Mouse (Mus musculus): ENCODE results near the gene Eva1c. TPM values are rescaled to one million over a fixed set of nuclear protein-coding genes. Genes with fewer than 3 reads are reported as not detected.

Gene Eva1c
- polyA plus RNA-seq, 1 experiment from 2014 or later = 1.2 TPM

GRCm38 (mm10) chr16:90831676-90832075 lies 5.2 kb downstream of the Eva1c start:
- Histone ChIP-seq H3K9me3 (ENCODE audit: low read depth, low read length) (no peaks in the 10 kb centered on the region), H3K4me3 (ENCODE audit: low read depth, low read length) (peak overlapping the region; percentile 52), H3K4me1 (ENCODE audit: insufficient read depth) (peaks cover 5% of the 10 kb centered on the region; the same call in 1 of the 2 replicates), H3K9ac (no peak overlapping the region), H3K4me2 (peak overlapping the region; percentile 99), H3K36me3 (ENCODE audit: insufficient read depth) (no peaks in the 10 kb centered on the region), H3K27ac (ENCODE audit: low read depth) (no peak overlapping the region), H3K27me3 (ENCODE audit: insufficient read depth, low read length) (peaks cover 29% of the 10 kb centered on the region)
- DNase-seq (no peak), ATAC-seq (ENCODE audit: insufficient read depth) (no peak)
- TF ChIP-seq CTCF (IDR thresholded peaks at IDR 0.05; ENCODE audit: low read depth) = no peak
- 21% methylated on average over 15 of the region's 15 CpGs for WGBS

GRCm38 (mm10) chr16:90832495-90832894 lies 6.0 kb downstream of the Eva1c start:
- WGBS = 28% methylated on average over 6 of the region's 6 CpGs
- H3K27me3 ChIP-seq (ENCODE audit: insufficient read depth, low read length) = peaks cover 29% of the 10 kb centered on the region
- H3K36me3 ChIP-seq (ENCODE audit: insufficient read depth) = no peaks in the 10 kb centered on the region
- TF ChIP-seq CTCF (IDR thresholded peaks at IDR 0.05; ENCODE audit: low read depth) = no peak
- H3K4me3 ChIP-seq (ENCODE audit: low read depth, low read length) = no peak overlapping the region
- no peak overlapping the region for H3K9ac ChIP-seq
- H3K4me2 ChIP-seq = peak overlapping the region; percentile 23
- ATAC-seq (ENCODE audit: insufficient read depth) = no peak
- peak; percentile 32 for DNase-seq
- H3K4me1 ChIP-seq (ENCODE audit: insufficient read depth) = peaks cover 5% of the 10 kb centered on the region; the same call in 1 of the 2 replicates
- no peaks in the 10 kb centered on the region for H3K9me3 ChIP-seq (ENCODE audit: low read depth, low read length)
- no peak overlapping the region for H3K27ac ChIP-seq (ENCODE audit: low read depth)

GRCm38 (mm10) chr16:90833041-90833791 lies 6.7 kb downstream of the Eva1c start:
- Histone ChIP-seq H3K36me3 (ENCODE audit: insufficient read depth) (no peaks in the 10 kb centered on the region), H3K9ac (no peak overlapping the region), H3K9me3 (ENCODE audit: low read depth, low read length) (no peaks in the 10 kb centered on the region), H3K4me3 (ENCODE audit: low read depth, low read length) (no peak overlapping the region), H3K27ac (ENCODE audit: low read depth) (no peak overlapping the region), H3K4me2 (0 out of 2 replicates have a peak overlapping the region, but pooled peaks have one; percentile 12), H3K4me1 (ENCODE audit: insufficient read depth) (peaks cover 5% of the 10 kb centered on the region; the same call in 1 of the 2 replicates), H3K27me3 (ENCODE audit: insufficient read depth, low read length) (peaks cover 29% of the 10 kb centered on the region)
- no peak for DNase-seq
- no peak for ATAC-seq (ENCODE audit: insufficient read depth)
- 36% methylated on average over 9 of the region's 9 CpGs for WGBS
- peak; percentile 25; the same call in 1 of the 2 replicates for TF ChIP-seq CTCF (IDR thresholded peaks at IDR 0.05; ENCODE audit: low read depth)

GRCm38 (mm10) chr16:90837431-90837830 lies 10.9 kb downstream of the Eva1c start:
- ATAC-seq (ENCODE audit: insufficient read depth) (no peak), DNase-seq (no peak)
- H3K9me3 ChIP-seq (ENCODE audit: low read depth, low read length) = no peaks in the 10 kb centered on the region
- no peak for TF ChIP-seq CTCF (IDR thresholded peaks at IDR 0.05; ENCODE audit: low read depth)
- no peaks in the 10 kb centered on the region; the same call in 1 of the 2 replicates for H3K4me1 ChIP-seq (ENCODE audit: insufficient read depth)
- H3K9ac ChIP-seq = no peak overlapping the region
- no peak overlapping the region for H3K4me3 ChIP-seq (ENCODE audit: low read depth, low read length)
- WGBS = 41% methylated on average over 8 of the region's 8 CpGs
- H3K27ac ChIP-seq (ENCODE audit: low read depth) = no peak overlapping the region
- no peak overlapping the region for H3K4me2 ChIP-seq
- H3K36me3 ChIP-seq (ENCODE audit: insufficient read depth) = no peaks in the 10 kb centered on the region
- peaks cover under 1% of the 10 kb centered on the region; the same call in 1 of the 2 replicates for H3K27me3 ChIP-seq (ENCODE audit: insufficient read depth, low read length)

GRCm38 (mm10) chr16:90842164-90842563 lies 15.6 kb downstream of the Eva1c start:
- H3K4me1 ChIP-seq (ENCODE audit: insufficient read depth) = no peaks in the 10 kb centered on the region; the same call in 1 of the 2 replicates
- no peaks in the 10 kb centered on the region for H3K27me3 ChIP-seq (ENCODE audit: insufficient read depth, low read length)
- 47% methylated on average over 9 of the region's 9 CpGs for whole genome bisulfite sequencing
- no peak overlapping the region for H3K4me2 ChIP-seq
- ATAC-seq (ENCODE audit: insufficient read depth) (no peak), DNase-seq (no peak)
- H3K27ac ChIP-seq (ENCODE audit: low read depth) = no peak overlapping the region
- no peaks in the 10 kb centered on the region for H3K36me3 ChIP-seq (ENCODE audit: insufficient read depth)
- no peaks in the 10 kb centered on the region for H3K9me3 ChIP-seq (ENCODE audit: low read depth, low read length)
- H3K9ac ChIP-seq = no peak overlapping the region
- no peak overlapping the region for H3K4me3 ChIP-seq (ENCODE audit: low read depth, low read length)
- no peak for TF ChIP-seq CTCF (IDR thresholded peaks at IDR 0.05; ENCODE audit: low read depth)

GRCm38 (mm10) chr16:90845038-90845437 lies 18.5 kb downstream of the Eva1c start:
- ATAC-seq (ENCODE audit: insufficient read depth) = peak; percentile 80

GRCm38 (mm10) chr16:90845591-90845990 lies 19.1 kb downstream of the Eva1c start:
- Histone ChIP-seq H3K9ac (no peak overlapping the region), H3K27ac (ENCODE audit: low read depth) (no peak overlapping the region), H3K27me3 (ENCODE audit: insufficient read depth, low read length) (no peaks in the 10 kb centered on the region), H3K9me3 (ENCODE audit: low read depth, low read length) (no peaks in the 10 kb centered on the region), H3K4me1 (ENCODE audit: insufficient read depth) (no peaks in the 10 kb centered on the region; the same call in 1 of the 2 replicates), H3K4me3 (ENCODE audit: low read depth, low read length) (no peak overlapping the region), H3K4me2 (no peak overlapping the region), H3K36me3 (ENCODE audit: insufficient read depth) (no peaks in the 10 kb centered on the region)
- 74% methylated on average over 13 of the region's 13 CpGs for WGBS
- DNase-seq = no peak
- ATAC-seq (ENCODE audit: insufficient read depth) = no peak
- TF ChIP-seq CTCF (IDR thresholded peaks at IDR 0.05; ENCODE audit: low read depth) = no peak

More at GRCm38 (mm10) chr16:90845038-90845437, 18.5 kb downstream of the Eva1c start:
- TF ChIP-seq CTCF (IDR thresholded peaks at IDR 0.05; ENCODE audit: low read depth) = no peak
- DNase-seq = peak; percentile 55
- no peak overlapping the region for H3K4me2 ChIP-seq
- H3K27me3 ChIP-seq (ENCODE audit: insufficient read depth, low read length) = no peaks in the 10 kb centered on the region
- H3K9me3 ChIP-seq (ENCODE audit: low read depth, low read length) = no peaks in the 10 kb centered on the region
- no peak overlapping the region for H3K9ac ChIP-seq
- no peak overlapping the region for H3K4me3 ChIP-seq (ENCODE audit: low read depth, low read length)
- H3K27ac ChIP-seq (ENCODE audit: low read depth) = peak overlapping the region; percentile 43; the same call in 1 of the 2 replicates
- H3K36me3 ChIP-seq (ENCODE audit: insufficient read depth) = no peaks in the 10 kb centered on the region
- H3K4me1 ChIP-seq (ENCODE audit: insufficient read depth) = no peaks in the 10 kb centered on the region; the same call in 1 of the 2 replicates
- WGBS = 54% methylated on average over 6 of the region's 6 CpGs
